Mouse (Mus musculus): ENCODE data around the gene Btnl2. TPM values are rescaled to one million over a fixed set of nuclear protein-coding genes. Genes with fewer than 3 reads are reported as not detected.

Gene Btnl2
- polyA plus RNA-seq, 2 experiments from 2014 or later, result 0.23 TPM; not detected in 1

GRCm38 (mm10) chr17:34411117-34411516, 56.5 kb downstream of the Btnl2 start:
- ATAC-seq, result peak; percentile 62

Other genes with a start within 250 kb of the Btnl2 start
- gene H2-DMa, start 235.3 kb upstream of the Btnl2 start, polyA plus RNA-seq (2017; shearing (Covaris generic)), result 100 to 1,000 TPM; 144 to 205 TPM
- 100 to 1,000 TPM; 108 to 154 TPM for gene Brd2, start 232.2 kb upstream of the Btnl2 start, polyA plus RNA-seq (2017; shearing (Covaris generic))
- 10 to 100 TPM in 1 of 2 experiments, 1 to 10 TPM in 1; 3.7 to 27.1 TPM for gene H2-DMb2, start 211.5 kb upstream of the Btnl2 start, polyA plus RNA-seq (2017; shearing (Covaris generic))
- 1 to 10 TPM; 3.4 to 6.2 TPM for gene H2-DMb1, start 201.8 kb upstream of the Btnl2 start, polyA plus RNA-seq (2017; shearing (Covaris generic))
- 100 to 1,000 TPM; 163 to 238 TPM for gene Tap1, start 167.3 kb upstream of the Btnl2 start, polyA plus RNA-seq (2017; shearing (Covaris generic))
- gene Psmb9, start 167.1 kb upstream of the Btnl2 start, polyA plus RNA-seq (2017; shearing (Covaris generic)), result 100 to 1,000 TPM; 280 to 324 TPM
- 100 to 1,000 TPM; 781 to 871 TPM for gene Psmb8, start 157.1 kb upstream of the Btnl2 start, polyA plus RNA-seq (2017; shearing (Covaris generic))
- gene Tap2, start 151.3 kb upstream of the Btnl2 start, polyA plus RNA-seq (2017; shearing (Covaris generic)), result 100 to 1,000 TPM in 1 of 2 experiments, 10 to 100 TPM in 1; 78.9 to 260 TPM
- gene H2-Ob, start 115.9 kb upstream of the Btnl2 start, polyA plus RNA-seq (2017; shearing (Covaris generic)), result 100 to 1,000 TPM in 1 of 2 experiments, 10 to 100 TPM in 1; 81.1 to 105 TPM
- 10 to 100 TPM in 1 of 2 experiments, 1 to 10 TPM in 1; 8.9 to 77.0 TPM for gene H2-Ab1, start 97.1 kb upstream of the Btnl2 start, polyA plus RNA-seq (2017; shearing (Covaris generic))
- gene H2-Aa, start 67.0 kb upstream of the Btnl2 start, polyA plus RNA-seq (2017; shearing (Covaris generic)), result 100 to 1,000 TPM in 1 of 2 experiments, 10 to 100 TPM in 1; 11.3 to 101 TPM
- 10 to 100 TPM; 12.7 to 77.2 TPM for gene H2-Eb1, start 49.0 kb upstream of the Btnl2 start, polyA plus RNA-seq (2017; shearing (Covaris generic))
- gene H2-Eb2, start 29.2 kb upstream of the Btnl2 start, polyA plus RNA-seq (2017; shearing (Covaris generic)), result under 1 TPM in 1 of 2 experiments, not detected in 1; 0.18 TPM
- gene Btnl1, start 22.3 kb downstream of the Btnl2 start, polyA plus RNA-seq (2017; shearing (Covaris generic)), result not detected
- gene BC051142, start 44.0 kb downstream of the Btnl2 start, polyA plus RNA-seq (2017; shearing (Covaris generic)), result 1 to 10 TPM; 1.8 to 1.9 TPM
- gene Btnl4, start 122.5 kb downstream of the Btnl2 start, polyA plus RNA-seq (2017; shearing (Covaris generic)), result not detected
- under 1 TPM in 1 of 2 experiments, not detected in 1; 0.76 TPM for gene Btnl6, start 162.5 kb downstream of the Btnl2 start, polyA plus RNA-seq (2017; shearing (Covaris generic))
- 1 to 10 TPM in 1 of 2 experiments, under 1 TPM in 1; 0.09 to 1.1 TPM for gene Notch4, start 209.4 kb downstream of the Btnl2 start, polyA plus RNA-seq (2017; shearing (Covaris generic))
- 100 to 1,000 TPM; 227 to 344 TPM for gene Gpsm3, start 235.0 kb downstream of the Btnl2 start, polyA plus RNA-seq (2017; shearing (Covaris generic))
- gene Pbx2, start 236.4 kb downstream of the Btnl2 start, polyA plus RNA-seq (2017; shearing (Covaris generic)), result 10 to 100 TPM in 1 of 2 experiments, 1 to 10 TPM in 1; 7.7 to 12.6 TPM
- gene Ager, start 243.0 kb downstream of the Btnl2 start, polyA plus RNA-seq (2017; shearing (Covaris generic)), result 1 to 10 TPM; 4.0 to 4.5 TPM
- gene Rnf5, start 248.9 kb downstream of the Btnl2 start, polyA plus RNA-seq (2017; shearing (Covaris generic)), result 10 to 100 TPM; 68.0 to 75.0 TPM
- 10 to 100 TPM; 16.9 to 19.2 TPM for gene Agpat1, start 249.4 kb downstream of the Btnl2 start, polyA plus RNA-seq (2017; shearing (Covaris generic))